Mouse (Mus musculus) lung, postnatal 4 days (tissue): ENCODE data around the gene Pan3.
A peak's percentile ranks its signal among the peaks of the same experiment; 100 is the strongest.
"Not testable (repeated sequence)": the region's sequence is repeated elsewhere in the genome, so short reads cannot be mapped to it uniquely, and the experiment has no call there.

Source experiments
- DNase-seq, 2 experiments: peaks; one replicate each; pipeline ENCODE4 v3.0.0; 2021

Pan3 gene

DNA sequence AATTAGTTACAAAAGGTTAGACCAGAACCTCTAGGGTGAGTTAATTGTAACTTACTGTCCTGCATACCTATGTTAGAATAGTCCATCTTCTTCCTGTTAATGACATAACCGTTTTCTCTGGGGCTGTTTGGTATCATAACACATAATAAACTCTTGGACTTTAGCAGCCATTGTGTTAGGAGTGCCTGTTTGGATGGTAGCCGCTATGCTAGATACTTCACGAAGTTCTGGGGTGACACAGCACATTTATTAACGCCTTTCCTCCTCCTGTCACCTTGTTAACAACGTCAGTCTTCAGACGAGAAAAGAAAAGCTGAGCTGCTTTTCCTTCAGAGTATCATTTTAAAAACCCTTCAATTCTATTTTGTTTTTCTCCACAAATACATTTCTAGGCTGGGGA is 59.3 kb downstream of the Pan3 start:
- DNase-seq: no peak

DNA sequence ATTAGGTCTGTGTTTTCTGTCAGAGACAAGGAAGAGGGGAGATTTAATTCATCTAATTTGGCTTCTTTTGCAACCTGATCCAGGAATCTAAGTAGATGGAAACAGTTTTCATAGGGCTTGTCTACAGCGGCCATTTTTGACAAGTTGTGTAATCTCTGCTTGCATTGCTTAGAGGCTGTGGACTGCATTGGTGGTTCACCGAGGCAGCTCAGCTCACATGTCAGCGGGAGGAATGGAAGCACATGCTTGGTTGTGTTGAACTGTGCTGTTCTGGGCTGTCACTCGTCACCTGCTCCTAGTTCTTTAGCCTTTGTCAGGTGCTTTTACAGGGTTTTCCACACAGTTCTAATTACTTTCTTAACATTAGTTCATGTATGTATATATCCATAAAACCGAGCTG is 60.9 kb downstream of the Pan3 start:
- DNase-seq: no peak

DNA sequence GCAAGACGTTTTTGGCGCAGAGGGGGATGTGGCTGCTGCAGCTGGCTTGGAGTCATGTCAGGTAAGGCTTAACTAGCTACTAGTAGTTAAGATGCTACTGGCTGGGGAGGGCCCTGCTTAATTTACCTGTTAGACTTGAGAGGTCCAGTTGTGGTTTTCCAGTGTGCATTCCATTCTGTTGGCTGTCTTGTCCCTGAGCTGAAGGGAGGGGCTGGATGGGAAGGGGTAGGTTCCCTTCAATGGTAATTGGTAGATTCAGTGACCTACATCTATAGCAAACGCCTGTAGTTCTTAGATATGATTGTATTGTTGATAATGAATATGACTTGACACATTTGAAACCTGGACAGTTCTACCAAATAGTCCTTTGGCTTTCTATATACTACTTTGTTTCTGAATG is 62.5 kb downstream of the Pan3 start:
- no peak for DNase-seq

DNA sequence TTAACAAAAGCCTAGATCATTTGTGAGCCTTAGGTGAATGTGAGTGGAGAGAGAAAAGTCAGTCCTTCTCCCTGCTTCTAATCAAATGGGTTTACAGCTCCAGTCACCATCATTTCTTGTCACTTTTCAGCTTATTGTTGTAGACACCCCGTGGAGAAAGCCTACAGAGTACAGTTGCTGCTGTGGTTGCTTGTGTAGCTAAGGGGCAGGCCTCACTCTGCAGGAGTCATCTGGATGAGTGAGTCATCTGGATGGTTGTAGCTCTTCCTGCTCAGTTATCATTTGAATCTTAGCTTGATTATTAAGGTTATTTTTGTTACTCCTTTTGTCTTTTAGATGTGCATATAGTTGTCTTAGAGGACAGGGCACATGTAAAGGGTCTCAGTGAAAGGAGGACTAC is 63.2 kb downstream of the Pan3 start:
- no peak for DNase-seq

DNA sequence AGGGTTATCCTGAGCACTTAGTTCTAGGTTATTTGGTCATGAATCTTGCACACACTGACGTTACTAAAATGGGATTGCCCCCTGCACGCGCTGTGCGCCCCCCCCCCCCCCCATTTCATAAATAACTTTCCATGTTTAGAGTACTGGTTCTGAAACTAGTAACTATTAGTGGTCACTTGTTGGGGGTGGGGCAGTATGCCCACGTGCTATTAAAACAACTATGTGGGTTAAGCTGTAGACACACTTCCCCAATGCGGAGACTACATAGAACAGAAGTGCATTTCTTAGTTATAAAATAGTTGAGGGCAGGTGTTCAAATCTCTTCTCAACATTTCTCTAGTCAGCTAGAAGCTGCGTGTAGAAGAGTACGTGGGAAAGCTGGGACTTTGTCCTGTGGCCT is 63.7 kb downstream of the Pan3 start:
- DNase-seq: no peak

DNA sequence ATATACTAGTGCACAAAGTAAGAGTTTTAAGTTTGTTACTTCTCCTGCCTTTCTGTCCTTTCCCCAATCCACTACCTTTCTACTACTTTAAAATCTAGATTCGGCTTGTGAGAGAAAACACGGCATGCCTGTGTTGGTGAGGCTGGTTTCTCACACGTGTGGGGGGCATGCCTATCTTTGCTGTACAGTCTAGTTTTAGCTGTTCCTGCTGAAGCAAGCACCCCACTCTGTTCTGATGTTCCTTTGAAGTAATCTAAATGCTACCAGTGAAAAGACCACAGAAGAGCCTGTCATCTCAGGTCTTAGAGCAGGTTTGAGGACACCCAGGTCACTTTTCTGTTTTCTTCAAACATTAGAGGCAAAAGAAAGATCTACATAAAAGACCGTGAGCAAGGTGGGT is 64.4 kb downstream of the Pan3 start:
- no peak for DNase-seq

DNA sequence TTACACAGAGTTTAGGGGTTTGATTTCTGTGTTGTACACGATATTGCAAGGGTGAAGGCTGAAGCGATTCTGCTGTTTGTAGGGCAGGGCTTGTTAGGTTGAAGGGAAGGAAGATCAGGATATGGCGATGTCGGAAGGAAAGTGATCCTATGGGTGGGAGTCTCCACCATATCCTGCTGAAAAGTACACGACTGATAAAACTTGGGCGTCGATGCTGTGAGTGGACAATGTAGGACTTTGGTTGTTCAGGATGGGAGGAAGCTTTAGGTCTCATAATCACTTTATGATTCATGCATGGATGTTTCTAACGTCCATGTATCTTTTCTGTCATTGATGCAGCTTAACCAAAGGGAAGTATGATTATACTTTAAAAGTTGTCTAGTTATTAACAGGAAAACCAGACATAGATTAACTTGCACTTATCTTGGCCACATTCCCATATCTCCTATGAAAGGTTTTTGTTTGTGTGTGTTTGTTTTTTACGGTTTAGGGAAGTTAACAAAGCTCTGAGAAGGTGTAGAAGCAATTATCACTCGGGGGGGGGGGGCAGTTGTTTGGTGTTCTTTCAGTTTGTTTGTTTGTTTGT is 64.9 kb downstream of the Pan3 start:
- no peak for DNase-seq

DNA sequence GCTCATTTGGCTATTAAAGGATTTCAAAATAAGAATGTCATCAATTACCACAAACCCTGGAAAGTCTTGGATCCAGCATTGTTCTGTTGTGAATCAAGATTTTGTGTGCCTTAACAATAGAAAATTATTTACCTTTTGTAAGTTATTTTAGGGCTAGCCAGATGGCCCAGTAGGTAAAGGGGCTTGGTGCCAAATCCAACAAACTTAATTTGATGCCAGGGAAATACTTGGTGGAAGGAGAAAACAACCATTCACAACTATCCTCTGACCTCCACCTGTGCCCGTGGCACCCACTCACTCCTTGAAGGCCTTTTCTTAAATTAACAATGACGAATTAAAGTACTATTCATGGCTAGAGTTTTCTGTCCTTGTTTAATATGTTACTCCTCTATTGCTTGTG is 66.0 kb downstream of the Pan3 start:
- no peak for DNase-seq

DNA sequence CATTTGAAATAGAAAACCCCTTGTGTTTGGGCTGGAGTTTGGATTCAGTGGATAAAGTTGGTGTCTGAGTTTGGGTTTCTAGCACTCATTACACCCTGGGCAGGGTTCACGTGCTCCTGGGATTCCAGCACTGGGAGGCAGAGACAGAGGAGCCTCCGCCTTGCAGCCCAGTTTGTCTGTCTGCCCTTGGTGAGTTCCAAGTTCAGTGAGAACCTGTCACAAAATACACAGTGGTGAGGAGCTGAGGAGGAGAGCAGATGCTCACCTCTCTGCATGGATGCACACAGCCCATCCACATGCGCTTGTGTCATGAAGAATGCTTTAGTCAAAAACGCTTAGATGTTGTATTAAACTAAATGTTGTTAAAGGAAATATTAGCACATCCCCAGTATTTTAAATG is 67.0 kb downstream of the Pan3 start:
- DNase-seq: no peak

DNA sequence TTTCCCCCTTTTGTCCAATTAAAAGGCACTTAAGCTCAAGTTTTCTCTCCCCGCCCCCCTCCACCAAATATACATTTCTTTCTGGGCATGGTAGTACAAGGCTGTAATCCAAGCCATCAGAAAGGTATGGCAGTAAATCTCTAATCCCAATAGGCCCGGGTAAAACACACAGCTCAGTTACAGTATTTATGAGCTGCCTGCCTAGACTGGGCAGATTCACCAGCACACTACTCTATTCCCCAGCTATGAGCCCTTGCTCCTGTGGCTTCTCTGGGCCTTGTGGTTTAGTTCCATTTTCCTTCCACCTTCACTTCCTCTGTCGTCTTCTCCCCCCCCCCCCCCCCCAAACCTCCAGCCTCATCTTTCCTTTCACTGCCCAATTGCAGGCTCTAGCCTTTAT is 67.8 kb downstream of the Pan3 start:
- DNase-seq: no peak

DNA sequence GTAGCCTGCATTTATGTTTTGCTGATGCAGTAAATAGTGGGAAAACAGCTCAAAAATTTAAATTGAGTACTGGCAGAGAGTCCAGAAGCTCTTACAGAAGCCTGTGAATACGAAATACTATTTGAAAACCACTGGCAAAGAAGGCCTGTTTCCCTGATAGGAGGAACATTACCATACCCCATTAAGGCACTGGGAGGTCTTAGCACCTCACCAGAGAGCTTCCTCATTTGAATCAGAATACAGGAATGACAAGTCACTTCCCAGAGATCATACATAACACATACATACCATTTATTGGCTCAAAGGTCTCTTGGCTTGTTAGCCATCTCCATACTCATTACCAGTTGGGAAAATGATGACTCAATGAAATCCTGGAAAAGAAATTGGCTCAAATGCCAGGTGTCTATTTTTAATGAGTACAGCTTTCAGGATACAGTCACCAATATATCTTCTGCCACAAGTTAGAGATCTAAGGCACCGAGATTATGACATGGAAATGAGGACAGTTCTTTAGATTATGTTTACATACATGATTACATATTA is 71.6 kb downstream of the Pan3 start:
- DNase-seq: no peak

DNA sequence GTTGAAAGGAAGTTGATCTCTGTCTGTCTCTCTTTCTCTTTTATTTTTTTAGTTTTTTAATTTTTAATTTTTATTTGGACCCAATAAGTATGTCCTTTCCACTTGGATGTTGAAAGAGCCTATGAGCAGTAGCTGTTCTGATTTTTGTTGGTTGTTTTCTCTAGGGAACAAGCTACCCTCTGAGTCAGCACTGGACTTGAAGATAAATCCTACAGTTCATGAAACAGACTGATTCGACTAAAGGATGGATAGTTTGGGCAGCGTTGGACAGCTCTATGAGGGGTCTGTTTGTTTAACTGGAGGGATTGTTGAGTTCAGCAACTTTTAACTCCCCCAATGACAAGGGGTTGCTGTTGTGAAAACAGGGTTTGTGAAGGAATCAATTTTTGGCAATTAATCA is 73.0 kb downstream of the Pan3 start:
- no peak for DNase-seq

DNA sequence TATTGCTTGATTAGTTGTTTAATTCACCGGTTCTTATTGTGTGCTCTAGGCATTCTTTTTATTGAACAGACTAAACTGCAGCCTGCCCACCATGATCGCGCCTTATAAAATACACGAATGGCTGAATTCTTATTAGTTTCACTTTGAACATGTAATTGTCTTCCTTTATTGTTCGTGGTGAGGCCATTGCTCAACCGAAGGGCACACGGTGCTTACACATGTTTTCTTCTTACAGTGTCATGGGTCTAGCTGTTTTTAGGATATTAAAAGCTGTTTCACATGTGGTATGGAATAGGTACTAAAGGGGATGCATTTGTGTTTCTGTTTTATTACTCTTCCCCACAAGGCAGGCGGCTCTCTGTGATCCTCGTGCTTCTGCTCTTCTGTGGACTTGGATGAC is 81.4 kb downstream of the Pan3 start:
- DNase-seq: no peak

DNA sequence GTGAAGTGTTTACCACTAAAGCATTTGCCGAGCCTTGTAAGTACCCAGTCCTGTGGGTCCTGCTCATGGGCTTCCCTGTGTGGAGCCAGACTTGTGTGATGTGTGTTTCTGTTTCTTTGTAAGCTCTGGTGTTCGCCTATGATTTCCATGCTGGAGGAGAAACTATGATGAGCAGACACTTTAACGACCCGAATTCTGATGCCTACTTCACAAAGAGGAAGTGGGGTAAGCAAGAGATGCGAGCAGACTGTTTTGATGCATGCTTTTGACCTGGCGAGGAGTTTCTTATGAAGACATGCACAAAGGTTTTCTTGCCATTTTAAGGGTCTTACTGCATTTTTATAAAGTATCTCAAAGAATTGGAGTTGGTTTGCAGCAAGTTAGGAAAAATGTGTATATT is 97.0 kb downstream of the Pan3 start:
- no peak for DNase-seq

DNA sequence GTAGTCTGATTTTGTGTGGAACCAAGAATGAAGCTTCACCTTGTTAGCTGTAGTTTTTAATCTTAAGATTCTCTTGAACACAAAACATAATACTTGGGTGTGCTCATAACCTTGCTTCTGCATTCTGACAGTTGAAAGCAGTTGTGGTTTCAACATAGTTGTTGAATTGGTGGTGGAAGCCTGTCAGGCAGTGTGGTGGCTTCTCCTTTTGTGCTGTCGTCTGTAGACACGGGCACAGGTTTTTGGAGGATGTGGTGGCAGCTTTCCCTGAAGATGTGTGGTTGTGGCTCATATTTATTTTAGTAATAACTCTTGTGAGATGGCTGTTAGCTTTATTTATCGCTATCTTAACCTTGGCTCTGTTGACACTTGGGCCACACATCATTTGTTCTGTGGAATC is 97.8 kb downstream of the Pan3 start:
- DNase-seq: no peak

DNA sequence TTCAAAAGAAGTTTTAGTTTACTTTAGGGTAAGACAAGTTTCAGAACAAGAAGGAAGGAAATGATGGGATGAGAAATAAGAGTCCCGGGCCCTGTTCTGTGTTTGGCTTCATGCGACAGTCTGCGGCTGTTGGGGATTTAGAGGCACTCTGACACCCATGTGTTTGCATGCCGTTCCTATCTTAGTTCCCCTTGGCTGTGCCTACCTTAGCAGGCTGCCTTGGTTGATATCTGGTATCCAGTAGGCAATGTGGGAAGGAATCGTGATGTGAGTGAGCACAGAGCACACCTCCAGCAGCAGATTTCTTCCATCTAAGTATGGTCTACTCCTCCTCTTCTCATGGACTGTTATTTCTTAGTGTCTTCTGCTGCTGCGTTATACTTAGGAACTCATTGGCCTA is 102.1 kb downstream of the Pan3 start:
- DNase-seq: no peak

DNA sequence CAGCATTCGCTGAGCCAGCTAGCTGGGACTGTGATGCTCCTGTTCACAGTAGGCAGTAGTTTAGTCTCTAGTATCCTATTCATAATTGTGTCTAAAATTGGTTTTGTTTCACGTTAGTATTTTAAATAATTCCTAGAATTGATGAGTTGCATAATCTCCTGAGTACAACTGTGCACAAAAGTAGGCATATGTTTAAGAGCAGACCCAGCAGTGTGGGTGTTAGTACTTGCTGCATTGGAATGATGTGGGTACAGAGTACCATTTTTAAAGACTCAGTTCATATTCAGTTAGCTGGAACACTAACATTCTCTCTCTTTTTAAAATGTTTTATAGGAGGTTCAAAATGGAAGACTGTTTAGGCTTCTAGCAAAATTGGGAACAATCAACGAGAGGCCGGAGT is 109.4 kb downstream of the Pan3 start:
- DNase-seq: no peak

DNA sequence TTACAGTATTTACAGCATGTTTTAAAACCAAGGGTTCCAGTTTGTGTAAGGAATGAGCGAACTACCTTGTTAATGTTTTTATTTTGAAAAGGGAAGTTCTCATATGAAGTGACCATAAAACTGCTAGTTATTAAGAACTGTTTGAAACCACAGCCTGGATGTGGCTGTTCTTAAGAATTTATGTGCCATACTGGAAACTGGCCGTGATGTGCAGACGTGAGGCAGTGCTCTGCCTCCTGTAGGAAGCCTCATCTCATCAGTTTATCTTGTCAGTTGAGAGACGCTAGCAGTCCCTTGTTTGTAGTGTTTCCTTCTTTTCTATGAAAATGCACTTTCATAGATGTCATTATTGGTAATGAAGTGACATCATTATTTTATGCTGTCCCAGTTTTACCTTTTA is 109.9 kb downstream of the Pan3 start:
- no peak for DNase-seq

DNA sequence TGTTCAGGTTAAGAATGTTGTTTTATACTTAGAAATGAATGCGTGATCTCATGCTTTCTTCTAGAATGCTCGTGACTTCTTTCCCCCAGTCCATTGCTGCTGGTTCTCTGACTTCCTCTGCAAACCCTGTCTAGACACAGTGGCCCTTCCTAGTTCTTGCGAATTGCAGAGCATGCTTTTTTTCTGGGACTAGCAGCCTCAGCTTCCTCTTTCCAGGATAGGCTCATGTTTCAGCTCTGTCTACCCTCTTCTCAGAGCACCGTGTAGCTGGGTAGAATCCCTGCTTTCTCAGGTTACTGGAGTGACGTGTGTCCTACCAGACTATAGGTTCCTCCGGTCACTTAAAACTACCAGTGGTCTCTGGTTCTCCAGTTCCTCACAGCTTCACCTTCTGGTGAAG is 112.3 kb downstream of the Pan3 start:
- DNase-seq: no peak

DNA sequence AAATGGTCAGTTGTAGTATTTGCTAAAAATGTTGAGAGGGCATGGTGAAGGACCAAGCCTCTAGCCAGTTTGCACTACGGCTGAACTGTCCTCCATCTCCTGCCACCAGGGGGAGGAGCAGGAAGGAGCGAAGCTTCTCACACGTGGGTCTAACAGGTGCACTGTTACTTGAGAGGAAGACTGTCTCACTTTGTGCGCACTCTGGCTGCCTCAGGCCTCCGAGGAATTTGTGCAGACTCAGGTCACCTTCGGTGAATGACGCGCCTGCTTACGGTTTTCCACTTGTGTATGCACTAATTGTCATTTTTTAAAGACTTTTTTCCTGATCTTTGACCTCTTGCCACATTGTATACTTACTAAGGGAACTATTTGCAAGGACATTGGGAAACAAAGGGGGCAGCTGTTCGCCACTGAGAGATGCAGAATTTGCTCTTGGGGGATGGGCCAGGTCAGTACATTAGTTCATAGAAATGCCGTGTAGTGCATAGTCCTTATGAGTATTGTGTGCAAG is 115.8 kb downstream of the Pan3 start:
- DNase-seq: peak; percentile 48 to 55

DNA sequence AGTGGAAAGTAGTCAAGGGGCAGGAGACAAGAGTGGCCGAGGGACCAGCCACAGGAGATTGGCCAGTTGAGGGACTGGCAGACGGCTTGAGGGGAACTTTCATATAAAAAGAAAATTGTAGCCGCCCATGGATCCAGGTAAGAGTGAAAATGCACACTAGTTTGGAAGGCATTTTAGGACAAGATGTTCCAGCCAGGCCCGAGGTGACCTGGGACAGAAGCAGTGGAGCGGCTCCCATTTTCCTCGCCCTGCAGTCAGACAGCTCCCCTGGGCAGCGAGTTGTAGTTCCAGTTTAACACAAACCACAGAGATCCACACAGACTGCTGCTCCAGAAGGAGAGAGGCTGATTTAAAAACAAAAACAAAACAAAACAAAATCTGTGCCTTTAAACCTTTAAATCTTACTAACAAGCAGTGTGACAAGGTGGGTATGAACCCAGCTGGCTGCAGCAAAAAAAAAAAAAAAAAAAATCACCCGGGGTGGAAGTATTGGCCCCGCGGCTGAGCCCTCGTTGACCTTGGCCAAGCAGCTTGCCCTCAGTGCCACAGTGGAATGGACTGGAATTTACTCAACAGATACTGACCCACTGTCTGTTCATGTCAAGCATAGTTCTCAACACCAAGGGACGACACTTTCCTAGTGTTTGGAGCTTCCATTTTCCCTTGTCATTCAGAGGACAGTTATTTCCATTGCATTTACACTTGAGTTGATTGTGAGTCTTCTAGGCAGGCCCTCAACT is 119.2 kb downstream of the Pan3 start:
- DNase-seq: no peak

DNA sequence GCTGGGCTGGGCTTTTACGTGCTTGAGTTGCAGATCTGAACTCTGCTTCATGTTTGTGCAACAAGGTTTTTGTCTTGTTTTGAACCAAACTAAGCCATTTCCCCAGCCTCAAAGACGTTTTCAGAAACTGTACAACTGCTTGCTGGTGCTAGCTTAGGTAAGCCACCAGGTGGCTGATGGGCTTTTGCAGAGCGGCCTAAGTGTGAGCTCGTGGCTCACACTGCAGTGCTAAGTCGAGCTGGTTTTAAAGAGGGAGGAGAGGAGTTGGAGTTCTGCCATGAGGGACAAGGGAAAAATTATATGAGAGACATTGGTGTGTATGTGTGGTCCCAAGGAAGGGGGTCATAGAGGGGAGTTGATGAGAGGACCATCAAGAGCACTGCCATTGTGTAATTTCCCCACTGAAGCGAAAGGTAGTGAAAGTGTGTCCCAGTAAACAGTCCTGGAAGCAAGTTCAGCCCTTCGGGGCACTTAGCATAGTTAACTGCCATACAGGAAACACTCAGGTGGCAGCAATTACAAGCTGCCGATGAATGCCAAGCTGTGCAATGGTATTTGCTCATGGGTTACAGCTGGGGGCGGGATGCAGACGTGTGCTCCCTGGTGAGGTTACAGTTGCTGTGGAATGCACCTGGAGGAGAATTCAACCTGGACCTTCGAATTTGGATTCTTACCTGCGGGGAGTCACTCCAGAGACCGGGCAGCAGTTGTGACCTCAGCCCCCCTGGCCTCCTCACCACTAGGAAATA is 122.1 kb downstream of the Pan3 start:
- DNase-seq: peak; percentile 12 to 47

DNA sequence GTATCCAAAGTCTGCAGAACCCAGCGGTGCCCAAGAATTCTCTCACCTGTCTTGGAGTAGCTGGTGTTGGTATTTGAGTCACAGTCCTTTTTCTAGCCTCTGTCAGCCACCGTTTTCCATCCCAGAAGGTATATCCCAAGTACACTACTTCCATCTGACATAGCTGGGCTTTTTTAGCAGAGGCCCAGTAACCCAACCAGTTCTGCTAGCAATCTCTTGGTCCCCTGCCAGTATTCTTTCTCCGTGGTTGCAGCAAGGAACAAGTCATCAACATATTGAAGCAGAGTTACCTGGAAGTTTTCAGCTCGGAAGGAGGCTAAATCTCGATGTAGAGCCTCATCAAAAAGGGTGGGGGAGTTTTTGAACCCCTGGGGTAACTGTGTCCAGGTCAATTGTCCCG is 127.7 kb downstream of the Pan3 start:
- DNase-seq: not testable (repeated sequence)
